Comparison of ENCODE assay signal across 29 mouse cellular contexts in genomic region chr3:113312937-113313336, GRCm38 (mm10). TPM values are rescaled to one million over a fixed set of nuclear protein-coding genes. Genes with fewer than 3 reads are reported as not detected.
DNase-seq lines count a peak whose midpoint lies in the region; ATAC-seq lines count a peak whose summit lies in the region.
"Not testable (repeated sequence)": the region's sequence is repeated elsewhere in the genome, so short reads cannot be mapped to it uniquely, and the experiment has no call there.
"Had no signal": no experiment of that assay in that cellular context is flagged by ENCODE, and none has a peak within 500 bp of the region (broad histone marks: within the 10 kb centered on the region; RNA-seq: fewer than 3 reads in every experiment).

No protein-coding gene starts in this region.

- not testable (repeated sequence) for H3K27ac ChIP-seq in forebrain, embryonic 12.5 days; intestine, embryonic 16.5 days (ENCODE audit: low read length); limb, embryonic 12.5 days; midbrain, embryonic 11.5 days (ENCODE audit: low read depth, low read length); stomach, embryonic 15.5 days

- not testable (repeated sequence) for H3K9me3 ChIP-seq in forebrain, embryonic 12.5 days; intestine, embryonic 16.5 days (ENCODE audit: control insufficient read depth, low read length); limb, embryonic 12.5 days; midbrain, embryonic 11.5 days (ENCODE audit: control insufficient read depth, low read length); stomach, embryonic 15.5 days

- not testable (repeated sequence) for H3K9ac ChIP-seq in forebrain, embryonic 12.5 days; intestine, embryonic 16.5 days (ENCODE audit: low read depth, low read length); limb, embryonic 12.5 days (replicated peaks); midbrain, embryonic 11.5 days (ENCODE audit: low read length); stomach, embryonic 15.5 days

- not testable (repeated sequence) for H3K4me1 ChIP-seq in forebrain, embryonic 12.5 days; intestine, embryonic 16.5 days (ENCODE audit: control insufficient read depth, insufficient read depth, low read length); limb, embryonic 12.5 days (replicated peaks); midbrain, embryonic 11.5 days (ENCODE audit: control insufficient read depth, insufficient read depth, low read length); stomach, embryonic 15.5 days

- H3K36me3 ChIP-seq in forebrain, embryonic 12.5 days (replicated peaks); intestine, embryonic 16.5 days (ENCODE audit: control insufficient read depth, insufficient read depth, low read length); limb, embryonic 12.5 days; midbrain, embryonic 11.5 days (ENCODE audit: control insufficient read depth, insufficient read depth, low read length); stomach, embryonic 15.5 days: not testable (repeated sequence)

- no CpG with 5 or more reads among the region's 3 CpGs for WGBS in forebrain, embryonic 12.5 days
- WGBS in intestine, embryonic 16.5 days: no CpG with 5 or more reads among the region's 3 CpGs
- WGBS in limb, embryonic 12.5 days: no CpG with 5 or more reads among the region's 3 CpGs
- WGBS in midbrain, embryonic 11.5 days: no CpG with 5 or more reads among the region's 3 CpGs
- whole genome bisulfite sequencing in stomach, embryonic 15.5 days: no CpG with 5 or more reads among the region's 3 CpGs

- not testable (repeated sequence) for H3K4me2 ChIP-seq in forebrain, embryonic 12.5 days; intestine, embryonic 16.5 days (ENCODE audit: low read depth, low read length); limb, embryonic 12.5 days; midbrain, embryonic 11.5 days; stomach, embryonic 15.5 days

- ATAC-seq in forebrain, embryonic 12.5 days (ENCODE audit: low FRiP score): 0 out of 2 replicates have a peak, but pooled peaks have one; percentile 49
- peak; percentile 60 for ATAC-seq in intestine, embryonic 16.5 days
- 0 out of 2 replicates have a peak, but pooled peaks have one; percentile 26 for ATAC-seq in limb, embryonic 12.5 days (ENCODE audit: insufficient number of reproducible peaks, insufficient read depth, low FRiP score, low TSS enrichment, low read depth)
- peak; percentile 61 for ATAC-seq in midbrain, embryonic 11.5 days (ENCODE audit: low FRiP score)
- peak; percentile 40; the same call in 1 of the 2 replicates for ATAC-seq in monocyte, adult 5-6 weeks (replicated peaks; ENCODE audit: insufficient number of reproducible peaks, low FRiP score, low TSS enrichment, poor library complexity, severe bottlenecking)
- ATAC-seq in stomach, embryonic 15.5 days (ENCODE audit: insufficient read depth, low FRiP score, low read depth): peak; percentile 53; the same call in 1 of the 2 replicates

- DNase-seq in midbrain, embryonic 11.5 days (ENCODE audit: low spot score, missing footprints): not testable (repeated sequence)

- not testable (repeated sequence) for H3K27me3 ChIP-seq in forebrain, embryonic 12.5 days; intestine, embryonic 16.5 days (replicated peaks; ENCODE audit: control insufficient read depth, insufficient read depth, low read length); limb, embryonic 12.5 days; midbrain, embryonic 11.5 days (ENCODE audit: control insufficient read depth, insufficient read depth, low read length); stomach, embryonic 15.5 days (replicated peaks)

- not testable (repeated sequence) for H3K4me3 ChIP-seq in forebrain, embryonic 12.5 days (replicated peaks); intestine, embryonic 16.5 days (ENCODE audit: low read length); limb, embryonic 12.5 days (replicated peaks); midbrain, embryonic 11.5 days (ENCODE audit: low read depth, low read length); stomach, embryonic 15.5 days (replicated peaks)

RNA-seq across cellular contexts. Expression of gene Amy2a3, which starts 10.9 kb away (rescaled TPM):
- not detected in 2 replicates for polyA plus RNA-seq in forebrain, embryonic 12.5 days (2016; fragmentation: Nextera tagmentation; extraction: Ambion mirVana)
- polyA plus RNA-seq in intestine, embryonic 16.5 days (2015; fragmentation: Nextera tagmentation; extraction: Ambion mirVana): 580 and 783 TPM in 2 replicates
- polyA plus RNA-seq in limb, embryonic 12.5 days (2016; fragmentation: Nextera tagmentation; extraction: Ambion mirVana): not detected in 2 replicates
- 0.04 and 0.05 TPM in 2 replicates for polyA plus RNA-seq in midbrain, embryonic 11.5 days (2014; fragmentation: Nextera tagmentation; extraction: Ambion mirVana)
- not detected in 3 replicates for total RNA-seq in monocyte, adult 5-6 weeks (2017)
- polyA plus RNA-seq in stomach, embryonic 15.5 days (2015; fragmentation: Nextera tagmentation; extraction: Ambion mirVana): 674 and 990 TPM in 2 replicates
- total RNA-seq: adrenal gland, adult 2 months; adrenal gland, postnatal 14 days; common myeloid progenitor, adult 5-6 weeks; forebrain, postnatal 0 days; gastrocnemius, adult 2 months; gastrocnemius, postnatal 14 days; gastrocnemius, postnatal 4 days; heart, adult 8-10 months; heart, postnatal 25 days; hematopoietic stem cell, adult 5-6 weeks; MEL had no signal
- polyA plus RNA-seq: adrenal gland, adult 2 months; C2C12; CD4-positive, CD25-positive, alpha-beta regulatory T cell, adult 4 months; embryonic facial prominence, embryonic 12.5 days; erythroblast, embryonic 14.5 days; forebrain, embryonic 14.5 days; forebrain, postnatal 0 days; heart, embryonic 11.5 days; heart, embryonic 14.5 days; heart, postnatal 0 days; hindbrain, embryonic 13.5 days; hindbrain, embryonic 16.5 days had no signal

RNA-seq across cellular contexts. Expression of gene Amy2a4, which starts 21.7 kb away (rescaled TPM):
- not detected in 2 replicates for polyA plus RNA-seq in forebrain, embryonic 12.5 days (2016; fragmentation: Nextera tagmentation; extraction: Ambion mirVana)
- 580 and 783 TPM in 2 replicates for polyA plus RNA-seq in intestine, embryonic 16.5 days (2015; fragmentation: Nextera tagmentation; extraction: Ambion mirVana)
- polyA plus RNA-seq in limb, embryonic 12.5 days (2016; fragmentation: Nextera tagmentation; extraction: Ambion mirVana): not detected in 2 replicates
- 0.04 and 0.05 TPM in 2 replicates for polyA plus RNA-seq in midbrain, embryonic 11.5 days (2014; fragmentation: Nextera tagmentation; extraction: Ambion mirVana)
- not detected in 3 replicates for total RNA-seq in monocyte, adult 5-6 weeks (2017)
- polyA plus RNA-seq in stomach, embryonic 15.5 days (2015; fragmentation: Nextera tagmentation; extraction: Ambion mirVana): 674 and 990 TPM in 2 replicates
- total RNA-seq: adrenal gland, adult 2 months; adrenal gland, postnatal 14 days; common myeloid progenitor, adult 5-6 weeks; forebrain, postnatal 0 days; gastrocnemius, adult 2 months; gastrocnemius, postnatal 14 days; gastrocnemius, postnatal 4 days; heart, adult 8-10 months; heart, postnatal 25 days; hematopoietic stem cell, adult 5-6 weeks; MEL had no signal
- polyA plus RNA-seq: adrenal gland, adult 2 months; C2C12; CD4-positive, CD25-positive, alpha-beta regulatory T cell, adult 4 months; embryonic facial prominence, embryonic 12.5 days; erythroblast, embryonic 14.5 days; forebrain, embryonic 14.5 days; forebrain, postnatal 0 days; heart, embryonic 11.5 days; heart, embryonic 14.5 days; heart, postnatal 0 days; hindbrain, embryonic 13.5 days; hindbrain, embryonic 16.5 days had no signal

RNA-seq across cellular contexts. Expression of gene Amy2a2, which starts 43.5 kb away (rescaled TPM):
- not detected in 2 replicates for polyA plus RNA-seq in forebrain, embryonic 12.5 days (2016; fragmentation: Nextera tagmentation; extraction: Ambion mirVana)
- 580 and 783 TPM in 2 replicates for polyA plus RNA-seq in intestine, embryonic 16.5 days (2015; fragmentation: Nextera tagmentation; extraction: Ambion mirVana)
- polyA plus RNA-seq in limb, embryonic 12.5 days (2016; fragmentation: Nextera tagmentation; extraction: Ambion mirVana): not detected in 2 replicates
- polyA plus RNA-seq in midbrain, embryonic 11.5 days (2014; fragmentation: Nextera tagmentation; extraction: Ambion mirVana): 0.04 and 0.05 TPM in 2 replicates
- total RNA-seq in monocyte, adult 5-6 weeks (2017): not detected in 3 replicates
- polyA plus RNA-seq in stomach, embryonic 15.5 days (2015; fragmentation: Nextera tagmentation; extraction: Ambion mirVana): 674 and 990 TPM in 2 replicates
- total RNA-seq: adrenal gland, adult 2 months; adrenal gland, postnatal 14 days; common myeloid progenitor, adult 5-6 weeks; forebrain, postnatal 0 days; gastrocnemius, adult 2 months; gastrocnemius, postnatal 14 days; gastrocnemius, postnatal 4 days; heart, adult 8-10 months; heart, postnatal 25 days; hematopoietic stem cell, adult 5-6 weeks; MEL had no signal
- polyA plus RNA-seq: adrenal gland, adult 2 months; C2C12; CD4-positive, CD25-positive, alpha-beta regulatory T cell, adult 4 months; embryonic facial prominence, embryonic 12.5 days; erythroblast, embryonic 14.5 days; forebrain, embryonic 14.5 days; forebrain, postnatal 0 days; heart, embryonic 11.5 days; heart, embryonic 14.5 days; heart, postnatal 0 days; hindbrain, embryonic 13.5 days; hindbrain, embryonic 16.5 days had no signal

RNA-seq across cellular contexts. Expression of gene Amy2a5, which starts 54.3 kb away (rescaled TPM):
- polyA plus RNA-seq in forebrain, embryonic 12.5 days (2016; fragmentation: Nextera tagmentation; extraction: Ambion mirVana): not detected in 2 replicates
- 306 and 445 TPM in 2 replicates for polyA plus RNA-seq in intestine, embryonic 16.5 days (2015; fragmentation: Nextera tagmentation; extraction: Ambion mirVana)
- polyA plus RNA-seq in limb, embryonic 12.5 days (2016; fragmentation: Nextera tagmentation; extraction: Ambion mirVana): not detected in 2 replicates
- polyA plus RNA-seq in midbrain, embryonic 11.5 days (2014; fragmentation: Nextera tagmentation; extraction: Ambion mirVana): 0.81 and 0.90 TPM in 2 replicates
- total RNA-seq in monocyte, adult 5-6 weeks (2017): not detected in 3 replicates
- 330 and 360 TPM in 2 replicates for polyA plus RNA-seq in stomach, embryonic 15.5 days (2015; fragmentation: Nextera tagmentation; extraction: Ambion mirVana)
- total RNA-seq: common myeloid progenitor, adult 5-6 weeks; forebrain, postnatal 0 days; gastrocnemius, adult 2 months; gastrocnemius, postnatal 14 days; gastrocnemius, postnatal 4 days; heart, adult 8-10 months; heart, postnatal 25 days; hematopoietic stem cell, adult 5-6 weeks; MEL had no signal
- polyA plus RNA-seq: C2C12; CD4-positive, CD25-positive, alpha-beta regulatory T cell, adult 4 months; cerebellum, adult 2 months; embryonic facial prominence, embryonic 12.5 days; erythroblast, embryonic 14.5 days; forebrain, embryonic 14.5 days; forebrain, postnatal 0 days; frontal cortex, adult 2 months; heart, embryonic 11.5 days; heart, embryonic 14.5 days; heart, postnatal 0 days; hindbrain, embryonic 13.5 days had no signal

Comparison
In these comparisons a context has a peak if more than half of its experiments do, and no peak if none do; other contexts are left out.
1. RNA of gene Amy2a3, which starts 10.9 kb away (polyA plus RNA-seq): 674 to 990 TPM in stomach, embryonic 15.5 days and 580 to 783 TPM in intestine, embryonic 16.5 days; 0.04 to 0.05 TPM in midbrain, embryonic 11.5 days, not detected in forebrain, embryonic 12.5 days and not detected in limb, embryonic 12.5 days; every median in the first group is over 100 times any median in the second.
2. RNA of gene Amy2a4, which starts 21.7 kb away (polyA plus RNA-seq): 674 to 990 TPM in stomach, embryonic 15.5 days and 580 to 783 TPM in intestine, embryonic 16.5 days; 0.04 to 0.05 TPM in midbrain, embryonic 11.5 days, not detected in forebrain, embryonic 12.5 days and not detected in limb, embryonic 12.5 days; every median in the first group is over 100 times any median in the second.
3. RNA of gene Amy2a2, which starts 43.5 kb away (polyA plus RNA-seq): 674 to 990 TPM in stomach, embryonic 15.5 days and 580 to 783 TPM in intestine, embryonic 16.5 days; 0.04 to 0.05 TPM in midbrain, embryonic 11.5 days, not detected in forebrain, embryonic 12.5 days and not detected in limb, embryonic 12.5 days; every median in the first group is over 100 times any median in the second.
4. Peak in every context shown above with its lines, with median percentiles within 50 percentile points of each other: ATAC-seq.